Mouse (Mus musculus) midbrain, embryonic 14.5 days (tissue): ENCODE measurements at regions not wholly inside any gene's neighbourhood (a gene's known extent, or its start where the extent isn't known, plus 50 kb on each side); places are given as distances from the start of the nearest gene placed in this dataset.

ENCODE experiments used
- ATAC-seq: fragments of 200-750 bp; cut with Nextera tagmentation; 2 replicates; pipeline ENCODE4 v1.8.0; 2017; ENCODE audit warnings: moderate number of reproducible peaks, moderate library complexity; ENCODE audit not compliant: low FRiP score, low TSS enrichment
- DNase-seq: peaks from one replicate; pipeline ENCODE4 v3.0.0-alpha.2; 2015
- H3K27ac ChIP-seq: fragments of 300-500 bp; sonication (generic); replicated peaks from 2 replicates; pipeline ENCODE4 v1.5.1; 2014; ENCODE audit warnings: mild to moderate bottlenecking, low read depth, low read length, moderate library complexity
- H3K27me3 ChIP-seq: fragments of 300-500 bp; sonication (generic); 2 replicates; pipeline ENCODE4 v1.6.1; 2014; ENCODE audit warnings: low read length, control low read depth, mixed read lengths; ENCODE audit not compliant: control insufficient read depth, insufficient read depth
- H3K36me3 ChIP-seq: fragments of 300-500 bp; sonication (generic); 2 replicates; pipeline ENCODE4 v1.6.1; 2014; ENCODE audit warnings: low read length, control low read depth; ENCODE audit not compliant: control insufficient read depth, insufficient read depth
- H3K4me1 ChIP-seq: fragments of 300-500 bp; sonication (generic); 2 replicates; pipeline ENCODE4 v1.6.1; 2014; ENCODE audit warnings: mild to moderate bottlenecking, antibody characterized with exemption, low read length, control low read depth; ENCODE audit not compliant: control insufficient read depth, insufficient read depth
- H3K4me2 ChIP-seq: fragments of 300-500 bp; sonication (generic); 2 replicates; pipeline ENCODE4 v1.6.1; 2014; ENCODE audit warnings: mild to moderate bottlenecking, low read length, moderate library complexity
- H3K4me3 ChIP-seq: fragments of 300-500 bp; sonication (generic); replicated peaks from 2 replicates; pipeline ENCODE4 v1.5.1; 2014; ENCODE audit warnings: low read depth, low read length
- H3K9ac ChIP-seq: fragments of 300-500 bp; sonication (generic); replicated peaks from 2 replicates; pipeline ENCODE4 v1.6.1; 2014; ENCODE audit warnings: mild to moderate bottlenecking, low read length, moderate library complexity
- H3K9me3 ChIP-seq: fragments of 300-500 bp; sonication (generic); 2 replicates; pipeline ENCODE4 v1.6.1; 2016; ENCODE audit warnings: low read length, control low read depth, mixed read lengths; ENCODE audit not compliant: control insufficient read depth
- WGBS: fragments of 180-500 bp; shearing (Covaris S2); extraction: QIAGEN DNeasy Blood & Tissue Kit; methylation state at CpG from one replicate; pipeline ENCODE4 v1.1.7; 2014; 5-methylcytosine and 5-hydroxymethylcytosine counted together

DNA sequence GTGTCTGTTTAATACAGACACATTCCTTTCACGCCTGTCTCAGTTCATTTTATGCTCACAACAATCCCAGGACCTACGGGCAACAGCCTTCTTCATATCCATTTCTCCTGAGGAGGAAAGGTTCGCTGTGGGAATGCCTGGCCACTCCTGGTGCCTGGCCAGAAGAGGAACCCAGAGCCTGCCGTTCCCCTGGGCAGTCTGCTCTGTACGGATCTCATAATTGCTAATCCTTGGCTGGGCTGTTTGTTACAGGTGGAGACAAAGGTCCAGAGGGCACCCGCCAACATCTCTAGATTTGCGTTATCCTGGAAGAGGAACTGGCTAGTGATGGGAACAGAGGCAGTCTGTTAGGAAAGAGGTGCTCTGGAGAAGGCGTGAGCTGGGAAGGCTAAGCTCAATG, 53.4 kb upstream of the Alk start:
- no peaks in the 10 kb centered on the region for H3K36me3 ChIP-seq
- H3K27ac ChIP-seq: no peak overlapping the region
- DNase-seq (no peak), ATAC-seq (no peak)
- H3K9me3 ChIP-seq: no peaks in the 10 kb centered on the region
- no peaks in the 10 kb centered on the region for H3K27me3 ChIP-seq
- H3K4me3 ChIP-seq: no peak overlapping the region
- WGBS: 29% methylated on average over 8 of the region's 8 CpGs
- no peak overlapping the region for H3K9ac ChIP-seq
- H3K4me2 ChIP-seq: no peak overlapping the region
- H3K4me1 ChIP-seq: peaks cover 8% of the 10 kb centered on the region; the same call in 1 of the 2 replicates
